ENCODE assay signal across 8 mouse cellular contexts in genomic region chr17:57275111-57275996, GRCm38 (mm10). TPM values are rescaled to one million over a fixed set of nuclear protein-coding genes. Genes with fewer than 3 reads are reported as not detected.
DNase-seq lines count a peak whose midpoint lies in the region; ATAC-seq lines count a peak whose summit lies in the region.

No protein-coding gene starts in this region.

- intact Hi-C loops in left cerebral cortex, postnatal 10 days (cut with DNase I) = no loop called here

- peak; percentile 58 for ATAC-seq in activated CD4-positive, CD25-positive, alpha-beta regulatory T cell, adult 4 months
- ATAC-seq in megakaryocyte progenitor cell, adult 5-6 weeks (replicated peaks; ENCODE audit: poor library complexity) = peak; percentile 59

- peak; percentile 78 to 84 for DNase-seq in cerebellum, postnatal 36 days
- peak; percentile 87 for DNase-seq in gastrocnemius, postnatal 10 days
- DNase-seq in induced T-regulatory cell, adult 2 months (ENCODE audit: low read depth) = peak; percentile 93
- peak; percentile 21 to 89 for DNase-seq in left cerebral cortex, postnatal 10 days (ENCODE audit: extremely low spot score in 1 of 2, low spot score in 2 of 2)
- DNase-seq in right cerebral cortex, postnatal 10 days (ENCODE audit: low spot score in 2 of 2) = peak; percentile 63 to 65
- peak; percentile 92 for DNase-seq in urinary bladder, postnatal 25 days (ENCODE audit: low spot score)

RNA-seq across cellular contexts. Expression of gene Vav1, which starts 3.5 kb away (rescaled TPM):
- 10 to 100 TPM; 74.1 to 83.7 TPM for polyA plus RNA-seq in activated CD4-positive, CD25-positive, alpha-beta regulatory T cell, adult 4 months (2017; shearing (Covaris generic))
- total RNA-seq in gastrocnemius, postnatal 10 days (2021) = 1 to 10 TPM; 1.5 to 2.4 TPM
- 1 to 10 TPM; 3.6 to 4.3 TPM for total RNA-seq in left cerebral cortex, postnatal 10 days (2021)
- 79.5 and 87.2 TPM in 2 replicates for total RNA-seq in megakaryocyte progenitor cell, adult 5-6 weeks (2015)
- 286 and 303 TPM in 2 replicates for total RNA-seq in megakaryocyte progenitor cell, adult 5-6 weeks (2017)

RNA-seq across cellular contexts. Expression of gene Trip10, which starts 26.1 kb away (rescaled TPM):
- polyA plus RNA-seq in activated CD4-positive, CD25-positive, alpha-beta regulatory T cell, adult 4 months (2017; shearing (Covaris generic)) = 1 to 10 TPM; 1.7 to 2.5 TPM
- 10 to 100 TPM; 69.1 to 74.4 TPM for total RNA-seq in gastrocnemius, postnatal 10 days (2021)
- 1 to 10 TPM; 4.6 to 6.7 TPM for total RNA-seq in left cerebral cortex, postnatal 10 days (2021)
- total RNA-seq in megakaryocyte progenitor cell, adult 5-6 weeks (2015) = 3.5 and 3.6 TPM in 2 replicates
- total RNA-seq in megakaryocyte progenitor cell, adult 5-6 weeks (2017) = 7.9 and 8.5 TPM in 2 replicates

RNA-seq across cellular contexts. Expression of gene Gpr108, which starts 27.1 kb away (rescaled TPM):
- 10 to 100 TPM; 46.4 to 55.8 TPM for polyA plus RNA-seq in activated CD4-positive, CD25-positive, alpha-beta regulatory T cell, adult 4 months (2017; shearing (Covaris generic))
- 10 to 100 TPM; 22.0 to 23.8 TPM for total RNA-seq in gastrocnemius, postnatal 10 days (2021)
- 10 to 100 TPM; 14.8 to 15.9 TPM for total RNA-seq in left cerebral cortex, postnatal 10 days (2021)
- total RNA-seq in megakaryocyte progenitor cell, adult 5-6 weeks (2015) = 21.5 and 22.6 TPM in 2 replicates
- total RNA-seq in megakaryocyte progenitor cell, adult 5-6 weeks (2017) = 22.5 and 24.4 TPM in 2 replicates

RNA-seq across cellular contexts. Expression of gene C3, which starts 47.4 kb away (rescaled TPM):
- under 1 TPM in 1 of 2 experiments, not detected in 1; 0.41 TPM for polyA plus RNA-seq in activated CD4-positive, CD25-positive, alpha-beta regulatory T cell, adult 4 months (2017; shearing (Covaris generic))
- total RNA-seq in gastrocnemius, postnatal 10 days (2021) = 1 to 10 TPM; 1.6 to 3.5 TPM
- under 1 TPM; 0.62 to 0.67 TPM for total RNA-seq in left cerebral cortex, postnatal 10 days (2021)
- 164 and 202 TPM in 2 replicates for total RNA-seq in megakaryocyte progenitor cell, adult 5-6 weeks (2015)
- total RNA-seq in megakaryocyte progenitor cell, adult 5-6 weeks (2017) = 211 and 263 TPM in 2 replicates

Comparison
In these comparisons a context has a peak if more than half of its experiments do, and no peak if none do; other contexts are left out.
1. Peak in every context shown above with its lines: DNase-seq and ATAC-seq.
2. RNA of gene Vav1, which starts 3.5 kb away (total RNA-seq): 79.5 to 303 TPM in megakaryocyte progenitor cell, adult 5-6 weeks; 3.6 to 4.3 TPM in left cerebral cortex, postnatal 10 days and 1.5 to 2.4 TPM in gastrocnemius, postnatal 10 days; every median in the first group is over 10 times any median in the second.
3. RNA of gene Trip10, which starts 26.1 kb away (total RNA-seq): 69.1 to 74.4 TPM in gastrocnemius, postnatal 10 days; 3.5 to 8.5 TPM in megakaryocyte progenitor cell, adult 5-6 weeks and 4.6 to 6.7 TPM in left cerebral cortex, postnatal 10 days; every median in the first group is over 4 times any median in the second.